Mouse (Mus musculus) gastrocnemius, postnatal 36 days (tissue): ENCODE results near the gene Tmem251. TPM values are rescaled to one million over a fixed set of nuclear protein-coding genes. Genes with fewer than 3 reads are reported as not detected.
A peak's percentile ranks its signal among the peaks of the same experiment; 100 is the strongest.

Experiments
- DNase-seq, 2 experiments: peaks; one replicate each; pipeline ENCODE4 v3.0.0; 2022
- intact Hi-C: fragments of 180-260 bp; cut with DNase I; formaldehyde crosslinking; loops from one replicate; pipeline ENCODE4 v1.15.1; 2025
- total RNA-seq, 2 experiments: library from RNA; stranded (reverse); gene quantifications; 2 replicates each; pipeline ENCODE4 v1.2.3; 2021

The Tmem251 gene
- total RNA-seq, 2 experiments from 2014 or later: 2.0 to 2.2 TPM

GRCm38 (mm10) chr12:102744839-102745238 is 1.3 kb downstream of the Tmem251 start:
- DNase-seq: no peak
- intact Hi-C loops: no loop called here

GRCm38 (mm10) chr12:102748256-102748655 is 4.7 kb downstream of the Tmem251 start:
- intact Hi-C loops: no loop called here
- no peak for DNase-seq

- intact Hi-C loops: no loop called here
- no peak for DNase-seq
Measured at GRCm38 (mm10) chr12:102756304-102756703, 12.7 kb downstream of the Tmem251 start.

- intact Hi-C loops: no loop called here
- DNase-seq: peak in 1 of 2 experiments; percentile 79
Measured at GRCm38 (mm10) chr12:102757055-102757688, 13.6 kb downstream of the Tmem251 start.

GRCm38 (mm10) chr12:102757689-102758402 is 14.3 kb downstream of the Tmem251 start, which contains the start of the genes Gm28051, Gon7 and Ubr7:
TSS of gene Gm28051 (minus strand) at chr12:102757765.
TSS of gene Gon7 (minus strand) at chr12:102757803.
TSS of gene Ubr7 (plus strand) at chr12:102757967.
- peak; percentile 95 to 96 for DNase-seq
- intact Hi-C loops: loop anchor here (2.0 kb wide), 1 partner anchor 119 kb away; no protein-coding TSS in a partner anchor

GRCm38 (mm10) chr12:102758403-102758756 is 14.8 kb downstream of the Tmem251 start, which contains the start of gene Gm20604:
TSS of gene Gm20604 (minus strand) at chr12:102758672.
- intact Hi-C loops: loop anchor here (2.0 kb wide), 1 partner anchor 118 kb away; no protein-coding TSS in a partner anchor
- DNase-seq: no peak

GRCm38 (mm10) chr12:102758936-102759335 is 15.4 kb downstream of the Tmem251 start:
- intact Hi-C loops: loop anchor here (2.0 kb wide), 1 partner anchor 118 kb away; no protein-coding TSS in a partner anchor
- DNase-seq: no peak

GRCm38 (mm10) chr12:102761668-102762067 is 18.1 kb downstream of the Tmem251 start:
- intact Hi-C loops: no loop called here
- DNase-seq: no peak

- DNase-seq: no peak
- intact Hi-C loops: no loop called here
Measured at GRCm38 (mm10) chr12:102763696-102764095, 20.1 kb downstream of the Tmem251 start.

GRCm38 (mm10) chr12:102769000-102769399 is 25.4 kb downstream of the Tmem251 start:
- DNase-seq: no peak
- intact Hi-C loops: no loop called here

GRCm38 (mm10) chr12:102771601-102772000 is 28.0 kb downstream of the Tmem251 start:
- DNase-seq: no peak
- intact Hi-C loops: no loop called here

- intact Hi-C loops: no loop called here
- no peak for DNase-seq
Measured at GRCm38 (mm10) chr12:102772676-102773075, 29.1 kb downstream of the Tmem251 start.

GRCm38 (mm10) chr12:102776035-102776434 is 32.5 kb downstream of the Tmem251 start:
- no peak for DNase-seq
- intact Hi-C loops: no loop called here

- intact Hi-C loops: no loop called here
- DNase-seq: no peak
Measured at GRCm38 (mm10) chr12:102778151-102778550, 34.6 kb downstream of the Tmem251 start.

- no peak for DNase-seq
- intact Hi-C loops: no loop called here
Measured at GRCm38 (mm10) chr12:102779452-102779851, 35.9 kb downstream of the Tmem251 start.

- DNase-seq: no peak
- intact Hi-C loops: no loop called here
Measured at GRCm38 (mm10) chr12:102782841-102783240, 39.3 kb downstream of the Tmem251 start.

GRCm38 (mm10) chr12:102784899-102785592 is 41.5 kb downstream of the Tmem251 start:
- intact Hi-C loops: no loop called here
- no peak for DNase-seq

GRCm38 (mm10) chr12:102785593-102785985 is 42.0 kb downstream of the Tmem251 start:
- intact Hi-C loops: no loop called here
- DNase-seq: no peak

GRCm38 (mm10) chr12:102787927-102788326 is 44.4 kb downstream of the Tmem251 start:
- intact Hi-C loops: no loop called here

More at GRCm38 (mm10) chr12:102787927-102788326, 44.4 kb downstream of the Tmem251 start:
- no peak for DNase-seq
